Mouse (Mus musculus): ENCODE results near the gene BC051019.

- TF ChIP-seq ZNF384 (IDR thresholded peaks at IDR 0.05; ENCODE audit: low read depth, low read length) (no peak), MAFK (IDR thresholded peaks at IDR 0.05; ENCODE audit: insufficient read depth, low read depth, low read length) (no peak), ZC3H11A (IDR thresholded peaks at IDR 0.05; ENCODE audit: borderline replicate concordance, low read depth, low read length) (no peak), HCFC1 (IDR thresholded peaks at IDR 0.05; ENCODE audit: borderline replicate concordance, insufficient read depth, low read length) (no peak)
Observed at GRCm38 (mm10) chr7:109671581-109672471, 51.8 kb downstream of the BC051019 start.

Measured in ES-E14 (cell line).